Mouse (Mus musculus) adrenal gland, postnatal 25 days (tissue): ENCODE measurements around the gene Olfr1353. TPM values are rescaled to one million over a fixed set of nuclear protein-coding genes. Genes with fewer than 3 reads are reported as not detected.
"Not testable (repeated sequence)": the region's sequence is repeated elsewhere in the genome, so short reads cannot be mapped to it uniquely, and the experiment has no call there.

Experiments
- DNase-seq: peaks from one replicate; pipeline ENCODE4 v3.0.0; 2021; ENCODE audit warnings: mixed read lengths
- long read RNA-seq: library from polyadenylated mRNA; stranded (forward); transcript quantifications from one replicate; pipeline ENCODE4 v2.0.0, GENCODE M21; 2021
- total RNA-seq: library from RNA; stranded (reverse); gene quantifications from 2 replicates; pipeline ENCODE4 v1.2.3, GENCODE M21; 2021

The Olfr1353 gene
- not detected in 2 replicates for total RNA-seq
- long read RNA-seq = 0 reads

DNA sequence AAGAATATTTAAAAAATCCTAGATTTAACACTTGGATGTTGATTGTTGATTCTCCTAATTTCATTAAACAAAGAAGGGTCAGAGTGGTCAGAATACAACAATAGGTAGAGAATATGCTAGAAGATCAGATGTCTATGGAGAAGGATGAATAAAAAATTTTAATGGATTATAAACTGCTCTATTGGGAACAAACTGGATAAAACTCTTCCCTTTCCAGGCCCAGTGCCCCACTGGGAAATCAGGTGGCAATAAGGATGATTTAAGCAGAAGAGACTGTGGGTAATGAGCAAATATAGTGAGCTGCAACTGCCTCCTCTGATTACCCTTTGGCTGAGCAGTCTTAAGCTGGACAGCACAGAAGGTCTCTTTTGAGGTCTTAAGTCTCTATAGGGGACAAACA, at the start of gene Olfr1353:
Gene Olfr1353, plus strand, starts transcription at position 301 of the 400 bp plus-strand sequence.
- DNase-seq = not testable (repeated sequence)

GRCm38 (mm10) chr10:78950336-78950735, 12.8 kb upstream of the Olfr1353 start, which contains the start of gene Olfr8:
Olfr8 (plus strand) TSS chr10:78950636.
- not testable (repeated sequence) for DNase-seq

- DNase-seq = no peak
These were observed 17.6 kb downstream of the Olfr1353 start, which contains the start of gene Olfr1352 for GRCm38 (mm10) chr10:78980750-78981149. Olfr1352 (plus strand) TSS chr10:78981050.

DNA sequence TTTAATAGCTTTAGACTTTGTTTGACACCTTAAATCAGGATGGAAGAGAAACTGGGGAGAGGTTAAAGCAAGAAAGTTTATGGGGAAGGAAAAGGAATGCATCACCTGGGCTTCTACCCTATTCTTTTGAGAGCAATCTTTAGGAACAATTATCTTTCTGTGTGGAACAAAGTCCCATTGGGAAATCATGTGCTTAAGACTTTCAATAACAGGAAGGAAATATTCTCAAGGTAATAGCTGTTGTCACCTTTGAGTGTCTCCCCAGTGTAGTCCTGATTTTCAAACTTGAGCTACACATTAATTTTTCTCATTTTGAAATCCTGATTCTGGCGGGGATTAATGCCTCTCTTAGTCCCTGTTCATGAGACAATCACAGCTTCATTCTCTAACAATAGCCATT, 49.1 kb downstream of the Olfr1353 start, which contains the start of gene Olfr1351:
Gene Olfr1351, plus strand, starts transcription at position 301 of the 400 bp plus-strand sequence.
- no peak for DNase-seq

Other genes starting within 250 kb of the Olfr1353 start
- gene Casp14, start 245.0 kb upstream of the Olfr1353 start, total RNA-seq = not detected in 2 replicates
- not detected in 2 replicates for gene Ccdc105, start 210.2 kb upstream of the Olfr1353 start, total RNA-seq
- 0.21 TPM in 1 of 2 replicates, not detected in the other for gene Slc1a6, start 182.8 kb upstream of the Olfr1353 start, total RNA-seq
- gene Olfr1356, start 111.1 kb upstream of the Olfr1353 start, total RNA-seq = not detected in 2 replicates
- gene Olfr1355, start 87.8 kb upstream of the Olfr1353 start, total RNA-seq = not detected in 2 replicates
- gene Olfr1354, start 50.1 kb upstream of the Olfr1353 start, total RNA-seq = not detected in 2 replicates
- not detected in 2 replicates for gene Olfr8, start 12.7 kb upstream of the Olfr1353 start, total RNA-seq
- gene Olfr1352, start 17.7 kb downstream of the Olfr1353 start, total RNA-seq = not detected in 2 replicates
- gene Olfr1351, start 49.2 kb downstream of the Olfr1353 start, total RNA-seq = not detected in 2 replicates
- not detected in 2 replicates for gene Olfr57, start 65.4 kb downstream of the Olfr1353 start, total RNA-seq
- gene 2610008E11Rik, start 134.3 kb downstream of the Olfr1353 start, total RNA-seq = 17.0 and 19.2 TPM in 2 replicates
- gene Vmn2r80, start 185.5 kb downstream of the Olfr1353 start, total RNA-seq = not detected in 2 replicates